Comparison of ENCODE assay signal across 17 mouse cellular contexts in genomic region chr5:98890544-98891050, GRCm38 (mm10). TPM values are rescaled to one million over a fixed set of nuclear protein-coding genes. Genes with fewer than 3 reads are reported as not detected.
"Had no signal": no experiment of that assay in that cellular context is flagged by ENCODE, and none has a peak within 500 bp of the region (broad histone marks: within the 10 kb centered on the region; RNA-seq: fewer than 3 reads in every experiment).

No protein-coding gene starts in this region.

- H3K4me2 ChIP-seq: liver, embryonic 13.5 days; lung, embryonic 14.5 days; midbrain, embryonic 11.5 days; neural tube, embryonic 12.5 days had no signal

- H3K27me3 ChIP-seq: liver, embryonic 13.5 days; megakaryocyte, embryonic 14.5 days; neural tube, embryonic 12.5 days had no signal

- H3K27ac ChIP-seq: kidney, postnatal 0 days; layer of hippocampus, adult 2 months; liver, embryonic 13.5 days; neural tube, embryonic 12.5 days had no signal

- H3K9ac ChIP-seq: liver, embryonic 13.5 days; lung, embryonic 14.5 days; neural tube, embryonic 12.5 days had no signal

- H3K9me3 ChIP-seq: liver, embryonic 13.5 days; neural tube, embryonic 12.5 days had no signal

- H3K4me3 ChIP-seq: layer of hippocampus, adult 2 months; liver, embryonic 13.5 days; megakaryocyte, embryonic 14.5 days; neural tube, embryonic 12.5 days had no signal

- H3K4me1 ChIP-seq: liver, embryonic 13.5 days; megakaryocyte, embryonic 14.5 days; neural tube, embryonic 12.5 days had no signal

- H3K36me3 ChIP-seq: liver, embryonic 13.5 days; neural tube, embryonic 12.5 days had no signal

- DNase-seq: kidney, postnatal 25 days; layer of hippocampus, adult 9-11 months; liver, embryonic 13.5 days; lung, embryonic 14.5 days; lung, postnatal 10 days; lung, postnatal 36 days; midbrain, embryonic 14.5 days; retina, postnatal 1 day; right cerebral cortex, postnatal 25 days; thymus, adult 18-20 months; thymus, postnatal 36 days had no signal

RNA-seq across cellular contexts. Expression of gene Bmp3, which starts 36.4 kb away (rescaled TPM):
- polyA plus RNA-seq: testis, adult 2 months had no signal
